Mouse (Mus musculus): ENCODE measurements around the gene Washc4. TPM values are rescaled to one million over a fixed set of nuclear protein-coding genes. Genes with fewer than 3 reads are reported as not detected.
"Not testable (repeated sequence)": the region's sequence is repeated elsewhere in the genome, so short reads cannot be mapped to it uniquely, and the experiment has no call there.

The Washc4 gene
- total RNA-seq (2015) (33.5 and 39.0 TPM in 2 replicates), total RNA-seq (2017) (55.4 and 79.2 TPM in 2 replicates)

GRCm38 (mm10) chr10:83543439-83544102, at the start of gene Washc4:
TSS of gene Washc4 (plus strand) at chr10:83543752.
- peak; percentile 99 for ATAC-seq (ENCODE audit: poor library complexity, severe bottlenecking)

- ATAC-seq (ENCODE audit: poor library complexity, severe bottlenecking): no peak
Measured at GRCm38 (mm10) chr10:83497321-83497720, 46.2 kb upstream of the Washc4 start.

- peak; percentile 79 for ATAC-seq (ENCODE audit: poor library complexity, severe bottlenecking)
Measured at GRCm38 (mm10) chr10:83508962-83509660, 34.4 kb upstream of the Washc4 start.

- no peak for ATAC-seq (ENCODE audit: poor library complexity, severe bottlenecking)
Measured at GRCm38 (mm10) chr10:83511304-83511703, 32.2 kb upstream of the Washc4 start.

- ATAC-seq (ENCODE audit: poor library complexity, severe bottlenecking): no peak
Measured at GRCm38 (mm10) chr10:83513736-83514135, 29.8 kb upstream of the Washc4 start.

GRCm38 (mm10) chr10:83520990-83521389, 22.6 kb upstream of the Washc4 start:
- no peak for ATAC-seq (ENCODE audit: poor library complexity, severe bottlenecking)

GRCm38 (mm10) chr10:83524238-83524637, 19.3 kb upstream of the Washc4 start:
- ATAC-seq (ENCODE audit: poor library complexity, severe bottlenecking): not testable (repeated sequence)

GRCm38 (mm10) chr10:83530384-83530967, 13.1 kb upstream of the Washc4 start:
- ATAC-seq (ENCODE audit: poor library complexity, severe bottlenecking): no peak

GRCm38 (mm10) chr10:83533258-83533909, 10.2 kb upstream of the Washc4 start:
- ATAC-seq (ENCODE audit: poor library complexity, severe bottlenecking): peak; percentile 61

- ATAC-seq (ENCODE audit: poor library complexity, severe bottlenecking): peak; percentile 84
Measured at GRCm38 (mm10) chr10:83533910-83534283, 9.7 kb upstream of the Washc4 start, which contains the start of gene Aldh1l2. TSS of gene Aldh1l2 (minus strand) at chr10:83534140.

GRCm38 (mm10) chr10:83536436-83536835, 7.1 kb upstream of the Washc4 start:
- no peak for ATAC-seq (ENCODE audit: poor library complexity, severe bottlenecking)

- ATAC-seq (ENCODE audit: poor library complexity, severe bottlenecking): no peak
Measured at GRCm38 (mm10) chr10:83539311-83539980, 4.1 kb upstream of the Washc4 start.

GRCm38 (mm10) chr10:83540092-83540491, 3.5 kb upstream of the Washc4 start:
- no peak for ATAC-seq (ENCODE audit: poor library complexity, severe bottlenecking)

GRCm38 (mm10) chr10:83542241-83542640, 1.3 kb upstream of the Washc4 start:
- ATAC-seq (ENCODE audit: poor library complexity, severe bottlenecking): no peak

- ATAC-seq (ENCODE audit: poor library complexity, severe bottlenecking): peak; percentile 59
Measured at GRCm38 (mm10) chr10:83544103-83544479, 539 bp downstream of the Washc4 start.

- no peak for ATAC-seq (ENCODE audit: poor library complexity, severe bottlenecking)
Measured at GRCm38 (mm10) chr10:83545341-83545740, 1.8 kb downstream of the Washc4 start.

GRCm38 (mm10) chr10:83563005-83563404, 19.5 kb downstream of the Washc4 start:
- ATAC-seq (ENCODE audit: poor library complexity, severe bottlenecking): no peak

- peak; percentile 77 for ATAC-seq (ENCODE audit: poor library complexity, severe bottlenecking)
Measured at GRCm38 (mm10) chr10:83565449-83566441, 22.2 kb downstream of the Washc4 start.

- ATAC-seq (ENCODE audit: poor library complexity, severe bottlenecking): no peak; the same call in 1 of the 2 replicates
Measured at GRCm38 (mm10) chr10:83590801-83591200, 47.2 kb downstream of the Washc4 start.

- no peak for ATAC-seq (ENCODE audit: poor library complexity, severe bottlenecking)
Measured at GRCm38 (mm10) chr10:83592616-83593015, 49.1 kb downstream of the Washc4 start.
